Mouse (Mus musculus): ENCODE measurements around the gene Hamp.

Gene Hamp

DNA sequence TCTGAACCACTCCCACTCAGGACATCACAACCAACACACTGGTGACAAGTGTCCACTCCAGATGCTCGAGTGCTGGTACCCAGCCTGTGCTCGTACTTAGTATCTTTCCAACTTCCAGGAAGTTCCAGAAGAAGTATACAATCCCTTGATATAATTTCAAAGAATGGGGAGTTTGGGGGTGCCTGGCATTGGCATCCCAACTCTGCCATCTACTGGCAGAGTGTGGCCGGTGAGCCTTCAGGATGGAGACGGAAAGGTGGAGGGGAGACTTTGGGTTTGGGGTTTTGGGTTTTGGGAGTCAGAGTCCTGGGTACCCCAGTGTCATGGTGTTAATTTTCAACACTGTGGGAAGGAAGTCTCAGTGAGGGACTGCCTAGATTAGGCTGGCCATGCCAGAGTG lies 39.8 kb downstream of the Hamp start:
- DNase-seq = no peak

DNA sequence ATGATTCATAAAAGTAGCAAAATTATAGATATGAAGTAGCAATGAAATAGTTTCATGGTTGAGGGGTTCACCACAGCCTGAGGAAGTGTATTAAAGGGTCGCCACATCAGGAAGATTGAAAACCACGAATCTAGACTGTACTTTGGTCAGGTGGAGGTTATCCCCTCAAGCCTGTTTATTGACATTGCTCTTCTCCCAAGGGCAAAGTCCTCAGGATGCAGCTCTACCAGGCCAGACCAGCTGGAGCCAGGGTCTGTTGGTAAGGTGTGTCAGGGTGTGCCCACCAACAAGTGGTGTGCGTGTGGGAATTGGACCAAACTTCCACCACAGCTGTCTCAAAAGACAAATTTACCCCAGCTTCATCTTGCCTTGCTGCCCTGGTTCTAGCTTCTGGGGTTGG lies 48.6 kb downstream of the Hamp start:
- DNase-seq = no peak

DNA sequence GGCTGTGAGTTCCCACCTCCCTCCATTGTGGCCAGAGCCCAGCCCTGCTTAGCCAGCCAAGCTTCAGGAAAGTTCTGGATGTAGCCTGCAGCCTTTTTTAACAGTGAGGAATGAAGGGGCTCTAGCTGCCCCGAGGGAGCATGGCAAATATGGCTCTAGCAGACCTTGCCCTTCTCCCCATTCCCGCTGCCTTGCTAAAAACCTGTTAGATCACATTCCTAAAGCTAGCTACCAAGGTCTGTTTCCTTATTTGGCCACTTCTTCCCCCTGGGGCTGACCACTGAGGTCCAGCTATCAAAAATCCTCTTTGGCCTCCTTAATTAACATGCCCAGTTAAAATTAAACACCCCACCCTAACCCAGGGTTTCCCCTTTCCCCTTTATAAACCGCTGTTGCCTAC lies 51.3 kb downstream of the Hamp start:
- no peak for DNase-seq

Measured in cerebellum, adult 9-10 months (tissue).